Mouse (Mus musculus) B cell, adult 67 days (primary cell): ENCODE measurements around the gene Atxn1. TPM values are rescaled to one million over a fixed set of nuclear protein-coding genes. Genes with fewer than 3 reads are reported as not detected.

Experiments used
- total RNA-seq, 2 experiments: library from RNA; stranded (reverse); gene quantifications; 4 replicates each; pipeline ENCODE4 v1.2.4; 2023

Atxn1 gene
- total RNA-seq = 10 to 100 TPM; 34.3 to 46.2 TPM

GRCm38 (mm10) chr13:45964853-45965593 lies at the start of gene Atxn1:
Gene Atxn1 (minus strand): TSS chr13:45965008.

GRCm38 (mm10) chr13:45507274-45508229 lies 457.3 kb downstream of the Atxn1 start, which contains the start of gene Gmpr:
Gene Gmpr (plus strand): TSS chr13:45507444.

